In genomic region chr19:5016221-5016742, GRCm38 (mm10) we compare ENCODE assay signal across 7 mouse cellular contexts. TPM values are rescaled to one million over a fixed set of nuclear protein-coding genes. Genes with fewer than 3 reads are reported as not detected.
A peak's percentile ranks its signal among the peaks of the same experiment; 100 is the strongest.
DNase-seq lines count a peak whose midpoint lies in the region; ATAC-seq and TF ChIP-seq lines count a peak whose summit lies in the region.

No protein-coding gene starts in this region.

- WGBS in kidney, embryonic 16.5 days = 32% methylated on average over 10 of the region's 10 CpGs
- 50% methylated on average over 10 of the region's 10 CpGs for WGBS in thymus, adult 2 months

- H3ac ChIP-seq in myocyte (ENCODE audit: control insufficient read depth, insufficient read length) = no peak overlapping the region

- H3K9me3 ChIP-seq in kidney, embryonic 16.5 days (ENCODE audit: low read length) = no peaks in the 10 kb centered on the region

- no peak overlapping the region for H3K9ac ChIP-seq in kidney, embryonic 16.5 days (replicated peaks; ENCODE audit: low read length)

- peaks cover 10% of the 10 kb centered on the region for H3K4me1 ChIP-seq in kidney, embryonic 16.5 days (ENCODE audit: insufficient read depth, low read length)
- no peaks in the 10 kb centered on the region for H3K4me1 ChIP-seq in thymus, adult 2 months (replicated peaks; ENCODE audit: control insufficient read depth, insufficient read depth, low read length)

- H3K36me3 ChIP-seq in kidney, embryonic 16.5 days (ENCODE audit: insufficient read depth, low read length) = no peaks in the 10 kb centered on the region
- H3K36me3 ChIP-seq in myocyte (ENCODE audit: control insufficient read depth, insufficient read depth) = no peaks in the 10 kb centered on the region
- H3K36me3 ChIP-seq in thymus, adult 2 months (ENCODE audit: control insufficient read depth, insufficient read depth, low read length) = no peaks in the 10 kb centered on the region

- no peaks in the 10 kb centered on the region for H3K79me2 ChIP-seq in myocyte (ENCODE audit: control insufficient read depth, insufficient read depth)

- peak; percentile 71 for DNase-seq in brain, embryonic 14.5 days (ENCODE audit: low read depth)
- peak; percentile 95 for DNase-seq in gonadal fat pad, adult 2 months (ENCODE audit: low read depth)
- no peak for DNase-seq in thymus, postnatal 0 days (ENCODE audit: low spot score)
- DNase-seq in thymus, adult 2 months = no peak

- TF ChIP-seq CTCF in brain, embryonic 14.5 days (IDR thresholded peaks at IDR 0.05; ENCODE audit: borderline replicate concordance, extremely low read depth, insufficient read depth, insufficient read length) = no peak
- TF ChIP-seq CTCF in thymus, adult 2 months (IDR thresholded peaks at IDR 0.05; ENCODE audit: borderline replicate concordance, control insufficient read depth, extremely low read depth, insufficient read depth, low read length, poor library complexity) = no peak

- peak overlapping the region; percentile 22; the same call in 1 of the 2 replicates for H3K4me2 ChIP-seq in kidney, embryonic 16.5 days (replicated peaks; ENCODE audit: low read depth, low read length)
- peak overlapping the region; percentile 91 for H3K4me2 ChIP-seq in myocyte (ENCODE audit: low read depth)

- H3K4me3 ChIP-seq in kidney, embryonic 16.5 days (ENCODE audit: low read length) = no peak overlapping the region
- no peak overlapping the region for H3K4me3 ChIP-seq in myocyte
- no peak overlapping the region for H3K4me3 ChIP-seq in thymus, adult 2 months (ENCODE audit: control insufficient read depth, insufficient read depth, low read length)

- TF ChIP-seq POLR2A in brain, embryonic 14.5 days (IDR thresholded peaks at IDR 0.05; ENCODE audit: borderline replicate concordance, extremely low read depth, insufficient read depth, insufficient read length, poor library complexity, severe bottlenecking) = no peak
- TF ChIP-seq POLR2A in myocyte (IDR thresholded peaks at IDR 0.05; ENCODE audit: insufficient read length, low read depth) = no peak
- no peak for TF ChIP-seq POLR2A in thymus, adult 2 months (IDR thresholded peaks at IDR 0.05; ENCODE audit: control insufficient read depth, extremely low read depth, insufficient read depth, low read length, poor library complexity)

- peak; percentile 84 for ATAC-seq in kidney, embryonic 16.5 days (ENCODE audit: low FRiP score, low TSS enrichment)
- ATAC-seq in erythroblast, adult 5-6 weeks (replicated peaks; ENCODE audit: low FRiP score, poor library complexity, severe bottlenecking) = no peak

- peak overlapping the region; percentile 78 for H3K27ac ChIP-seq in kidney, embryonic 16.5 days (ENCODE audit: low read length)
- no peak overlapping the region for H3K27ac ChIP-seq in thymus, adult 2 months (ENCODE audit: control insufficient read depth, insufficient read depth, low read length)

- no peaks in the 10 kb centered on the region for H3K27me3 ChIP-seq in kidney, embryonic 16.5 days (ENCODE audit: insufficient read depth, low read length)
- no peaks in the 10 kb centered on the region for H3K27me3 ChIP-seq in myocyte (ENCODE audit: control insufficient read depth, insufficient read depth, insufficient read length)
- no peaks in the 10 kb centered on the region for H3K27me3 ChIP-seq in thymus, adult 2 months (ENCODE audit: control insufficient read depth, insufficient read depth, low read length)

TF ChIP-seq in myocyte, 11 proteins besides CTCF, POLR2A, EP300 and RAD21:
- TF ChIP-seq TCF12 (IDR thresholded peaks at IDR 0.05; ENCODE audit: insufficient read depth, poor library complexity, severe bottlenecking) (no peak), USF1 (IDR thresholded peaks at IDR 0.05; ENCODE audit: low read depth) (no peak), MAX (IDR thresholded peaks at IDR 0.05; ENCODE audit: low read depth) (no peak), MYOD1 (IDR thresholded peaks at IDR 0.05; ENCODE audit: control insufficient read depth in 1 of 3, insufficient read length in 2 of 3, low read depth in 2 of 3) (peak in 1 of 3 experiments; percentile 15), POLR2AphosphoS2 (IDR thresholded peaks at IDR 0.05; ENCODE audit: insufficient read length, low read depth) (peak; percentile 45), E2F4 (IDR thresholded peaks at IDR 0.05; ENCODE audit: insufficient read depth) (no peak)

RNA-seq across cellular contexts. Expression of gene Slc29a2, which starts 7.4 kb away (rescaled TPM):
- polyA plus RNA-seq in brain, embryonic 14.5 days (2012; rRNA removed) = 31.1 and 34.9 TPM in 2 replicates
- polyA plus RNA-seq in gonadal fat pad, adult 2 months (2012; rRNA removed) = 4.3 and 5.1 TPM in 2 replicates
- 6.4 and 7.1 TPM in 2 replicates for polyA plus RNA-seq in kidney, embryonic 16.5 days (2015; fragmentation: Nextera tagmentation; extraction: Ambion mirVana)
- 8.7 TPM for polyA plus RNA-seq in myocyte (2012; fragmentation: generic; extraction: Trizol)
- 1.5 and 1.7 TPM in 2 replicates for polyA plus RNA-seq in thymus, postnatal 0 days (2015; fragmentation: Nextera tagmentation; extraction: Ambion mirVana)
- not detected in 2 replicates for total RNA-seq in erythroblast, adult 5-6 weeks (2015; ENCODE audit: low replicate concordance)
- not detected in 2 replicates for total RNA-seq in erythroblast, adult 5-6 weeks (2017; ENCODE audit: low replicate concordance)
- polyA plus RNA-seq in thymus, adult 2 months (2012; rRNA removed) = 12.7 and 14.6 TPM in 2 replicates

RNA-seq across cellular contexts. Expression of gene B4gat1, which starts 22.3 kb away (rescaled TPM):
- 46.8 and 49.8 TPM in 2 replicates for polyA plus RNA-seq in brain, embryonic 14.5 days (2012; rRNA removed)
- 28.6 and 30.4 TPM in 2 replicates for polyA plus RNA-seq in gonadal fat pad, adult 2 months (2012; rRNA removed)
- polyA plus RNA-seq in kidney, embryonic 16.5 days (2015; fragmentation: Nextera tagmentation; extraction: Ambion mirVana) = 60.2 and 65.1 TPM in 2 replicates
- polyA plus RNA-seq in myocyte (2012; fragmentation: generic; extraction: Trizol) = 46.7 TPM
- 23.8 and 24.1 TPM in 2 replicates for polyA plus RNA-seq in thymus, postnatal 0 days (2015; fragmentation: Nextera tagmentation; extraction: Ambion mirVana)
- 0.84 and 1.2 TPM in 2 replicates for total RNA-seq in erythroblast, adult 5-6 weeks (2015; ENCODE audit: low replicate concordance)
- total RNA-seq in erythroblast, adult 5-6 weeks (2017; ENCODE audit: low replicate concordance) = not detected in 2 replicates
- 23.8 and 25.1 TPM in 2 replicates for polyA plus RNA-seq in thymus, adult 2 months (2012; rRNA removed)

RNA-seq across cellular contexts. Expression of gene AC124502.3, which starts 22.4 kb away (rescaled TPM):
- polyA plus RNA-seq in brain, embryonic 14.5 days (2012; rRNA removed) = 1.9 and 2.8 TPM in 2 replicates
- polyA plus RNA-seq in gonadal fat pad, adult 2 months (2012; rRNA removed) = 0.34 and 0.65 TPM in 2 replicates
- 1.9 and 3.8 TPM in 2 replicates for polyA plus RNA-seq in kidney, embryonic 16.5 days (2015; fragmentation: Nextera tagmentation; extraction: Ambion mirVana)
- 1.6 TPM for polyA plus RNA-seq in myocyte (2012; fragmentation: generic; extraction: Trizol)
- 0.94 and 1.3 TPM in 2 replicates for polyA plus RNA-seq in thymus, postnatal 0 days (2015; fragmentation: Nextera tagmentation; extraction: Ambion mirVana)
- 0.38 TPM in 1 of 2 replicates, not detected in the other for total RNA-seq in erythroblast, adult 5-6 weeks (2015; ENCODE audit: low replicate concordance)
- total RNA-seq in erythroblast, adult 5-6 weeks (2017; ENCODE audit: low replicate concordance) = 1.7 TPM in 1 of 2 replicates, not detected in the other
- 1.1 and 1.4 TPM in 2 replicates for polyA plus RNA-seq in thymus, adult 2 months (2012; rRNA removed)

RNA-seq across cellular contexts. Expression of gene Brms1, which starts 24.9 kb away (rescaled TPM):
- polyA plus RNA-seq in brain, embryonic 14.5 days (2012; rRNA removed) = 32.9 and 39.8 TPM in 2 replicates
- 33.0 TPM in 2 replicates for polyA plus RNA-seq in gonadal fat pad, adult 2 months (2012; rRNA removed)
- polyA plus RNA-seq in kidney, embryonic 16.5 days (2015; fragmentation: Nextera tagmentation; extraction: Ambion mirVana) = 53.1 and 53.4 TPM in 2 replicates
- 45.8 TPM for polyA plus RNA-seq in myocyte (2012; fragmentation: generic; extraction: Trizol)
- polyA plus RNA-seq in thymus, postnatal 0 days (2015; fragmentation: Nextera tagmentation; extraction: Ambion mirVana) = 66.4 and 67.6 TPM in 2 replicates
- total RNA-seq in erythroblast, adult 5-6 weeks (2015; ENCODE audit: low replicate concordance) = 0.96 and 10.4 TPM in 2 replicates
- 12.7 and 17.6 TPM in 2 replicates for total RNA-seq in erythroblast, adult 5-6 weeks (2017; ENCODE audit: low replicate concordance)
- polyA plus RNA-seq in thymus, adult 2 months (2012; rRNA removed) = 54.2 and 61.4 TPM in 2 replicates

RNA-seq across cellular contexts. Expression of gene Npas4, which starts 26.2 kb away (rescaled TPM):
- polyA plus RNA-seq in brain, embryonic 14.5 days (2012; rRNA removed) = 4.1 and 7.8 TPM in 2 replicates
- polyA plus RNA-seq in gonadal fat pad, adult 2 months (2012; rRNA removed) = 1.0 and 1.2 TPM in 2 replicates
- not detected in 2 replicates for polyA plus RNA-seq in kidney, embryonic 16.5 days (2015; fragmentation: Nextera tagmentation; extraction: Ambion mirVana)
- polyA plus RNA-seq in myocyte (2012; fragmentation: generic; extraction: Trizol) = 0.02 TPM
- polyA plus RNA-seq in thymus, postnatal 0 days (2015; fragmentation: Nextera tagmentation; extraction: Ambion mirVana) = not detected in 2 replicates
- not detected in 2 replicates for total RNA-seq in erythroblast, adult 5-6 weeks (2015; ENCODE audit: low replicate concordance)
- total RNA-seq in erythroblast, adult 5-6 weeks (2017; ENCODE audit: low replicate concordance) = not detected in 2 replicates
- polyA plus RNA-seq in thymus, adult 2 months (2012; rRNA removed) = 0.57 and 0.59 TPM in 2 replicates

Comparison
In these comparisons a context has a peak if more than half of its experiments do, and no peak if none do; other contexts are left out.
1. DNase-seq: peak in brain, embryonic 14.5 days (single experiment) and gonadal fat pad, adult 2 months (single experiment); none in thymus, postnatal 0 days (single experiment) and thymus, adult 2 months (single experiment).